Mouse (Mus musculus) thymus, postnatal 25 days (tissue): ENCODE measurements around the gene Rims4.

Source experiments
- DNase-seq: peaks from one replicate; pipeline ENCODE4 v3.0.0; 2022

Rims4 gene

DNA sequence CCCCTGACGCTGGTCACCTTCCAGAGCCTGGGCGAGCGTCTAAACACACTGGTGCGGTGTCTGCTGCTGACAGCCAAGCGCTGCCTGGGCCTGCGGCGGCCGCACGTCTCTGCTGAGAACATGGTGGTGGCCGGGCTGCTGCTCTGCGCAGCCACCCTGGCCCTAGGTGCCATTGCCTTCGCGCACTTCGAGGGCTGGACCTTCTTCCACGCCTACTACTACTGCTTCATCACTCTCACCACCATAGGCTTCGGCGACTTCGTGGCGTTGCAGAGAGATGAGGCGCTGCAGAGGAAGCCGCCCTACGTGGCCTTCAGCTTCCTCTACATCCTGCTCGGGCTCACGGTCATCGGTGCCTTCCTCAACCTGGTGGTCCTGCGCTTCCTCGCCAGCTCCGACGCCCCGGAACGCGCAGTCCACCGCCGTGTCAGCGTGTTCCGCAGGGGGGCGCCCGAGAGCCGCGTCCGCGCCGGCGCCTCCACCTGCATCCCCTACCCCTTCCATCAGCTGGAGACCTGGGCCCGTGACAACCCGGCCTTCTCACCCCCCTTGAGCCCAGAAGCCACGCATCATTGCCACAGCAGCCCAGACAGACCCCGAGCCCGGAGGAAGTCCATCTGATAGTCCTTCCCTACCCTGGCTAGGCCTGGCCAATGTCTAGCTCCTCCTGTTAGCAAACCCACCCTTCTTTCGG lies 60.1 kb downstream of the Rims4 start:
- DNase-seq = peak; percentile 54

GRCm38 (mm10) chr2:163857233-163857632 lies 61.2 kb downstream of the Rims4 start:
- DNase-seq = no peak

- DNase-seq = peak; percentile 21
Measured at GRCm38 (mm10) chr2:163853461-163853901, 65.0 kb downstream of the Rims4 start, which contains the start of gene Kcnk15. Gene Kcnk15 (plus strand): TSS chr2:163853651.

DNA sequence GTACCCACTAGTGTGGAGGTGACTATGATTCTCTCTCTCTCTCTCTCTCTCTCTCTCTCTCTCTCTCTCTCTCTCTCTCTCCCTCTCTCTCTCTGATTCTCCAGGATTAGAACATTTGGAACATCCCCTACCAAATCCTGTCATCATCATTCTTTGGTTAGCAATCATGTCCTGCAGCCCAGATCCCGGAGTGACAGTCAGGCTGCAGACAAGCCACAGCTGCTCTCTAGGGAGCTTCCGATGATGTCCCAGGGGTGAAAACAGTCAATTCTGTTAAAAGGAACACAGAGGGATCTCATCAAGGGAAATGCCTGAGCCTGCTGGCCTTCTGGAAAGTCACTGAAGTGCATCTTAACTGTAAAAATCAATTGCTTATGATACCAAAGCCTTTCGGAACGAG lies 76.4 kb downstream of the Rims4 start:
- DNase-seq = no peak

- no peak for DNase-seq
Measured at GRCm38 (mm10) chr2:163839519-163839918, 79.0 kb downstream of the Rims4 start.

GRCm38 (mm10) chr2:163838043-163838442 lies 80.4 kb downstream of the Rims4 start:
- DNase-seq = peak; percentile 81

GRCm38 (mm10) chr2:163831163-163831562 lies 87.3 kb downstream of the Rims4 start:
- no peak for DNase-seq

GRCm38 (mm10) chr2:163826494-163826893 lies 92.0 kb downstream of the Rims4 start:
- DNase-seq = no peak

DNA sequence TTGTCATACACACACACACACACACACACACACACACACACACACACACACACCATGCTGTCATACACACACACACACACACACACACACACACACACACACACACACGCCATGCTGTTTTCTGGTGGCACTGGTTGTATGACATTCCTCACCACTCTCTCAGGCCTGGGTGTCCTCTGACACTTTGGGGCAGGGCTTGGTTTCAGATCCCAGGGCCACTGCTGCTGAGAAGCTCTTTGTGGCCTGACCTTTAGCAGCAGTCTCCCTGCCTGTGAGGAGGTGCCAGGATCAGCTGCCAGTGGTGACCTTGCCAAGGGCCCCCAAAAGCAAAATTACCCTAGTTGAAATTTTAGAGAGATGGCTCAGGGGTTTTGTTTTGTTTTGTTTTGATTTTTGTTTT lies 92.6 kb downstream of the Rims4 start:
- no peak for DNase-seq

GRCm38 (mm10) chr2:163823771-163824170 lies 94.7 kb downstream of the Rims4 start:
- DNase-seq = no peak

- peak; percentile 36 for DNase-seq
Measured at GRCm38 (mm10) chr2:163823248-163823647, 95.2 kb downstream of the Rims4 start.

DNA sequence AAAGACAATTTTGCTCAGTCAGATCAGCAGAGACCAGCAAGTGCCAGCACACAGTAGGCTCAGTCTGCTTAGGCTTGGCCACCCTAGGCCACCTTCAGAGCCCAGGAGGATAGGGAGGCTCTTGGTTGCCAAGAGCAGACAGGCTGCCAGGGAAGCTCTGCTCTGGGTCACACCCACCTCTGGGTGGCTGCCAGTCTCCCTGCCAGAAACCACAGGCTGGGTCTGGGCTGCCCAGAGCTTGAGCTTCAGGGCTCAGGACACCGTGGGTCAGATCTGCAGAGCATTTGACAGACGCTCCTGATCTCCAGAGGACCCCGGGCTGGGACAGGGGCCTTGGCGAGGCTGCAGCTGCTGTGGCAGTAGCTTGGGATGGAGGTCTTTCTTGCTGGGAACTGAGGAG lies 97.9 kb downstream of the Rims4 start, which contains the start of gene Ccn5:
Gene Ccn5 (plus strand): TSS at position 255 of the 400 bp plus-strand sequence.
- DNase-seq = no peak

DNA sequence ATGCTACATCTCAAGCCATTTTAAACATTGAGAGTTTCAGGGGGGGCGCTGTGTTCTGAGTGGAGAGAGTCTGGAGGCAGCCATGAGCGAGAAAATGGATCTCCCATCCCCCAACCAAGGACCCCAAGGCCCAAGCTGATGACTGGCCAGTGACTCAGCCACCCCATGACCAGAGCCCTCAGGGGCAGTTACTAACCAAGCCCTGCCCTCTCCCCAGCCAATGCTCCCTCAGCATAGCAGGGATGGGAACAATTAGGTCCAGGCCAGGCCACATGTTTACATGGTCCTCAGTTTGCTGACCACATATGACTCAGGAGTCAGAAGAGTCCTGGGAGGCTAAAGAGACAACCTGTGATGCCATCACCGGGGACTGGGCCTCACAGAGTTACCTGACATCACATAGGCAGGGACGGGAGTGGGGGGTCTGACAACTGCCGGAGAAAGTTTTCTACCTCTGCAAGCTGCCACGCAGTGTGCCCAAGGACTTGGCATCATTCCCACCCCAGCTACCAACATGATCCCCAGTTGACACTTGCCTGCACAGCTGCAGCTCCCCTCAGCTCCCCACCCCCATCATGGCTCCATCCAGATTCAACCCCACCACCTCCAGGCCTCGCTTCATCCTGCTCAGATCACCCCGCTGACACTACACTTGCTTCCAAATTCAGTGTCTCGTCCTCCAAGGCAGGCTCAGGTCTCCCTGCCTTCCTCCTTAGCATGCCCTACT lies 103.6 kb downstream of the Rims4 start:
- DNase-seq = no peak

DNA sequence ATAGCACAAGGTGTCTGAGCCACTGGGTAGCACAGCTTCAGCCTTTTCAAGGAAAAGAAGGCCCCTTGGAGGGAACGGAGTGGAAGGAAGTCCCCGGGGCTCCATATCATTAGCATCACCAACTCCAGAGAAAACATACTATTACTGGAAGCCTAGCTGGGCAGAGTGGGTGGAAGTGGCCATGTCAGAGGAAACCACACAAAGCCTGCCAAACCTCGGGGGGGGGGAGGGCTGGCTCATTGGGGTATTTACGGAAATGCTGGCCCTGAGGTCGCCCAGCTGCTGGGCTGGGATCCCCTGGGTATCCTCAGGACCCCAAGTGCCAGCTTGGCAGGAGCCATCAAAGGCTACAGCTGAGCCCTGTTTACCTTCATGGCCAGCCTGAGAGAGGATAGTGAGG lies 105.4 kb downstream of the Rims4 start:
- no peak for DNase-seq
